Mouse (Mus musculus) macrophage (primary cell): ENCODE measurements around the gene Ern2. TPM values are rescaled to one million over a fixed set of nuclear protein-coding genes. Genes with fewer than 3 reads are reported as not detected.
A peak's percentile ranks its signal among the peaks of the same experiment; 100 is the strongest.

Experiments used
- H3K27ac ChIP-seq: fragments of 350-480 bp; formaldehyde crosslinking; 2 replicates; pipeline ENCODE4 v1.9.0; 2021
- H3K36me3 ChIP-seq: fragments of 350-480 bp; formaldehyde crosslinking; 2 replicates; pipeline ENCODE4 v1.9.0; 2021; ENCODE audit errors: inconsistent target
- H3K4me3 ChIP-seq: fragments of 350-480 bp; formaldehyde crosslinking; 2 replicates; pipeline ENCODE4 v1.9.0; 2021; ENCODE audit errors: inconsistent target
- H3K79me2 ChIP-seq: fragments of 350-480 bp; formaldehyde crosslinking; 2 replicates; pipeline ENCODE4 v1.9.0; 2021; ENCODE audit errors: inconsistent target
- WGBS: methylation state at CpG from one replicate; pipeline ENCODE4 v1.1.7; 2026; ENCODE audit warnings: inconsistent platforms; ENCODE audit not compliant: missing documents; 5-methylcytosine and 5-hydroxymethylcytosine counted together
- polyA plus RNA-seq: library from polyadenylated mRNA; stranded (reverse); fragments of 250-400 nt; gene quantifications from 3 replicates; pipeline ENCODE4 v1.2.4, GENCODE M21; 2018; ENCODE audit warnings: inconsistent platforms
- total RNA-seq, 78 experiments: library from RNA; depleted of rRNA; stranded (reverse); fragments of 250-400 nt; gene quantifications; 1 replicate in 9 of 78; 2 replicates in 24 of 78; 3 replicates in 43 of 78; 4 replicates in 2 of 78; pipeline ENCODE4 v1.2.4; 2018; ENCODE audit warnings: inconsistent platforms in 56 of 78

Ern2 gene
- total RNA-seq (2018; cell fraction: chromatin; rRNA removed): not detected
- not detected for total RNA-seq (2018; cell fraction: cytosol; rRNA removed)
- not detected for total RNA-seq (2018; cell fraction: nucleus; rRNA removed)
- polyA plus RNA-seq: not detected in 3 replicates

DNA sequence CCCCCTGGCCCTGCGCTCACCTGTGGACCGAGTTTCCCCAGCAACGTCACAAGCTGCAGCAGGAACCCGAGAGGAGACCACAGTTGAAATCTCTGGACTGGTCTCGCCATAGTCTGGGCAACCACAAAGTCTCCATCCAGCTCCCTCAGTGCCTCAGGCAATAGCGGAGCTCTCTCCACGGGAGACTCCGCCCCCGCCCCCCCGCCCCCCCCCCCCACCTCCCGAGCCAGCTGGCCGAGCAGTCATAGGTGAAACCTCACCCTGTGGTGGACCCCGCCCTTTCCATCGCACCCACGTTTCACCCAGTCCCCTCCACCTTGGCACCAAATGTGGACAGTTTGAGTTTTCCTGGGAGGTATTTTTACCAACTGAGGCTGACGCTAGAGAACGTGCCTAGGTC lies at the start of gene Ern2:
Gene Ern2, minus strand, starts transcription at position 165 of the 400 bp plus-strand sequence.
- Histone ChIP-seq H3K79me2 (no peaks in the 10 kb centered on the region), H3K4me3 (no peak within 1 kb of the TSS), H3K36me3 (no peaks in the 10 kb centered on the region), H3K27ac (no peak within 1 kb of the TSS)
- WGBS: 19% methylated on average over 16 of the region's 17 CpGs

DNA sequence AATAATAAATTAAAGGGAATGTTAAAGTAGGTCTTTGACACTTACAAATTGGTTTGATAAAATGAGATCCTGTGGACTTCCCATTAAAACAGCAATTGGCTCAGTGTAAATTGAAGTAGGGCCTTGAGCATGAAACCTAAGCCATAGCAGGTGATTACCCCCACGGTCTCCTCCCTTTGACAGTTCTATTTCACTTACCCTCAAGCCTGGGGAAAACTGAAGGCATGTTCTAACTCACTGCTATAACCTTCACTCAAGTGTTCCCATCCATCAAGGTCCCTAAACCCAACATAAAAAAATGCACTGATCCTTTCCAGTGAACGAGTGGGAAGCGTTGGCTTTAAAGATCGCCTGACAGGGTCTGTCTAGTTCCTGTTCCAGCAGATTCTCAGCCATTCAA lies 44.9 kb upstream of the Ern2 start:
- 78% methylated on average over 4 of the region's 4 CpGs for WGBS
- H3K36me3 ChIP-seq: no peaks in the 10 kb centered on the region
- no peaks in the 10 kb centered on the region for H3K79me2 ChIP-seq
- no peak overlapping the region for H3K27ac ChIP-seq
- H3K4me3 ChIP-seq: no peak overlapping the region

DNA sequence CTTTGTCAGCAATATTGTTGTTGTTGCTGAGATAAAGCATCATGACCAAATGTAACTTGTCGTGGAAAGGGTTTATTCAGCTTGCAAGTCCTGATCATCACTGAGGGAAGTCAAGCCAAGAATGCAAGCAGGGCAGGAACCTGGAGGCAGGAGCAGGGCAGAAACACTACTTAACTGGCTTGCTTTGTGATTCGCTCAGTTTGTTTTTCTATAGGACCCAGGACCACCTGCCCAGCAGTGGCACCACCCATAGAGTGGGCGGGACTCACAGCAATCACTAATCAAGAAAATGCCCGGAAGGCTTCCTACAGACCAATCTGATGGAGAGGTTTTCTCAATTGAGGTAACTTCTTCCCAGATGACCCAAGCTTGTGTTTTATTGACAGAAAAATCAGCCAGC lies 43.9 kb upstream of the Ern2 start:
- 81% methylated on average over 4 of the region's 4 CpGs for WGBS
- no peaks in the 10 kb centered on the region for H3K36me3 ChIP-seq
- H3K79me2 ChIP-seq: no peaks in the 10 kb centered on the region
- H3K4me3 ChIP-seq: no peak overlapping the region
- H3K27ac ChIP-seq: no peak overlapping the region

DNA sequence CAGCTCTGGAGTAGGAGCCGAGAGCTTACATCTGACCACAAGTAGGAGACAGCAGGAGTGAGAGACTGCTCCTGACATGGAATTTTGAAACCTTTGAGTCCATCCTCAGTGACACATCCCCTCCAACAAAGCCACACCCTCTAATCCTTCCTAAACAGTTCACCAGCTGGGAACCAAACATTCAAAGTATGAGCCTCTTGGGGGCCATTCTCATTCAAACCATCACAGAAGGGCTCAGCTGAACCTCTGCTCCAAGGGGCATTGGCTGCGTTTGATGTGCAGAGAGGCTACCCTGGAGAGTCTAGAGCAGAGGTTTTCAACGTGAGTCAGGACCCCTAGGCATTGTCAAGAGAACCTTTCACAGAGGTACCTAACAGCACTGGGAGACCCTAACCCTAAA lies 43.3 kb upstream of the Ern2 start:
- 71% methylated on average over 3 of the region's 3 CpGs for WGBS
- Histone ChIP-seq H3K79me2 (no peaks in the 10 kb centered on the region), H3K27ac (no peak overlapping the region), H3K36me3 (no peaks in the 10 kb centered on the region), H3K4me3 (no peak overlapping the region)

DNA sequence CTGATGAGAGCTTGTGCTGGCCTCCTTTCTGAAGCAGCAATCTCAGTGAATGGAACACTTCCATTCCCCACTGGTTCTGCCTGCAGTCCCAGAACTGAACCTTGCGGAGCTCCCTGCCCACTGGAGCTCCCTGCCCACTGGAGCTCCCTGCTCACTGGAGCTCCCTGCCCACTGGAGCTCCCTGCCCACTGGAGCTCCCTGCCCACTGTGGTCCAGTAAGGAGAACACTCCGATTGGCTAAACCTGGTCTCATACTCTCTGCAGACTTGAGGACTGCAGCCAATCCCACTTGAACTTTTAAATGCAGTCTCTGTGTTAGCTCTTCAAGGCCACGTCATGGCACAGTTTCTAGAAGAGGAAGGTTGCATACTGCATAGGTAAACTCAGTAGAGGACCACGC lies 40.7 kb upstream of the Ern2 start:
- 100% methylated on average over 4 of the region's 4 CpGs for WGBS
- H3K79me2 ChIP-seq: no peaks in the 10 kb centered on the region
- no peaks in the 10 kb centered on the region for H3K36me3 ChIP-seq
- H3K4me3 ChIP-seq: no peak overlapping the region
- no peak overlapping the region for H3K27ac ChIP-seq

DNA sequence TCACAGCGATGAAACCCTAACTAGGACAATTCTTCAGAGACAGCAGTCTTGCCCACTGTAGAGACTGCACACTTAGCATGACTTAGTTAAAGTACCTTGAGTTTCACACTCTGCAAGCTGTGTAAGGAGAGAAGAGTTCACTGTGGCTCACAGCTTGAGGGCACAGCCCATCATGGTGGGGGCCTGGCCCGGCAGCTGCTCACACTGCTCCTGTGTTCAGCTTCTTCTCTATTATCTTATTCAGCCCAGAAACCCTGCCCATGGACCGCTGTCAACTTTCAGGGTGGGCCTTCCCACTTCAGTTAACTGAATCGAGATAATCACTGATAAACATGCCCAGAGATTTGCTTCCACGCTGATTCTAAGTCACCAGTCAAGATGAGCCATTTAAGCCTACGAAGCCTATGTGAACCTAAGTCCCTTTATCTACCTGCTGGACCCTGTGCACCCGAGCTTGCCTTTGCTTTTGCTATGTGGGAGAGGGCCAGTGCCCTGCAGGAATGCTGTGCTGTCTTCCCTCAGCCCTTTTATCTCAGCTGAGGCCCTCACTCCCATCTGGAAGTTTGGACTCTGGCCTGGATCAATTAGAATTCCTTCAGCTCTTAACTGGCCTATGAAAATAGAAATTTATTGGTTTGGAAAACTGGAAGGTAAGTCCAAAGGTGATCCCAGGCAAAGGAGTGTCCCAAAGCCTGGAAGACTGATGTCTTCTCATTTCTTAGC lies 40.2 kb upstream of the Ern2 start:
- Histone ChIP-seq H3K36me3 (no peaks in the 10 kb centered on the region), H3K4me3 (no peak overlapping the region), H3K79me2 (no peaks in the 10 kb centered on the region), H3K27ac (no peak overlapping the region)
- WGBS: 93% methylated on average over 7 of the region's 7 CpGs

DNA sequence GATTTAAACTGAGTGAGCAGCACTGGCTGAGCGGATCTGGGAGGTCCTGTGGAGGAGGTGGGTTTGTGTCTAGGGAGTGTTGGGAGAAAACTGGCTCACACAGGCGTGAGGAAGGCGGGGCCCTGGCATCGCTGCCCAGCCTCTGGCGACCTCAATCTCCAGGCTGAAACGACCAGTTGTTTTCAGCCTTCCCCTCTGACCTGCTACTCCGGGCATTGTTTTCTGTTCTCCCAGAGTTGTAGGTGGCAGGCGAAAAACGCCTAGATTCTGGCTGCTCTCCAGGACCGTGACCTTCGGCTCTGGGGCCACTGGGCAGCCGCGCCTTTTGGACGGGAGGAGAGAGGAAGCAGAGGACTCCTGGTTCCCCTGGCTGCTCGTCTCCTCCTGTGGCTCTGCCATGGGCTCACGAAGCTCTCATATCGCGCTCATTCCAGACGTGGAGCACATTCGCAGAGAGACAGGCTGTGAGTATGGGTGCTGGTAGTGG lies 33.4 kb upstream of the Ern2 start, which contains the start of gene Chp2:
Gene Chp2, plus strand, starts transcription at position 182 of the 487 bp plus-strand sequence.
- Histone ChIP-seq H3K79me2 (no peaks in the 10 kb centered on the region), H3K4me3 (no peak within 1 kb of the TSS), H3K27ac (no peak within 1 kb of the TSS), H3K36me3 (no peaks in the 10 kb centered on the region)
- WGBS: 28% methylated on average over 20 of the region's 20 CpGs

DNA sequence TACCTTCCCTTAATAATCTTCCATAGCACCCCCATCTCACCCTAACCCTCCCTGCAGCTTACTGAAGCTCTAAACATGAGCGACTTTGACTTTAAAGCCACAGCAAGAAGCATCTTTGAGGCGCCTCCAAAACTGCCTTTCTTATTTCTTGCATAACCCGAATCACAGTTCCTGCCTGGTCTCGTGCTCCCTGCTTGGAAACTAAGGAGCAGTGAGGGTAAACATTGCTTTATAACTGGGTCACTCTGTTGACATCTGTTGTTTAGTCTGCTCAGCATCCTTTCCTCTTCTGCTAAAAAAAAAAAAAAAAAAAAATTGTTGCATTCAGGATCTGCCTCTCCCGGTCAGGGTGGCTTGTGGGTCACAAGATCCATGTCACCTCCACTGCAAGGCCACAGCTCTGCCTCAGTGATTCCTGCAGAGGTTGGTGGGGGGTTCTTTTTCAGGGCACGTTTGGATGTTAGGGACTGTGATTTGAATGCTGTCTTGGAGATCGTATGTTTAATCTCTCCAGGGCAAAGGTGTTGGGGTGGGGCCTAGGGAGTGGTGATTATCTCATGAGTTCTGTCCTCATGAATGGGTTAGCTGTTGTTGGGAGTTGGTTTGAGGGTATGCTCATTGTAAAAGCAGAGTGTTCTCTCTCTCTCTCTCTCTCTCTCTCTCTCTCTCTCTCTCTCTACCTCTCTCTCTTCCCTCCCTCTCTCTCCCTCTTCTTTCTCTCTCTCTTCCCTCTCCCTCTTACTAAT lies 22.4 kb upstream of the Ern2 start:
- 48% methylated on average over 7 of the region's 7 CpGs for WGBS
- no peaks in the 10 kb centered on the region for H3K79me2 ChIP-seq
- no peak overlapping the region for H3K4me3 ChIP-seq
- peak overlapping the region; percentile 31 for H3K27ac ChIP-seq
- no peaks in the 10 kb centered on the region for H3K36me3 ChIP-seq

DNA sequence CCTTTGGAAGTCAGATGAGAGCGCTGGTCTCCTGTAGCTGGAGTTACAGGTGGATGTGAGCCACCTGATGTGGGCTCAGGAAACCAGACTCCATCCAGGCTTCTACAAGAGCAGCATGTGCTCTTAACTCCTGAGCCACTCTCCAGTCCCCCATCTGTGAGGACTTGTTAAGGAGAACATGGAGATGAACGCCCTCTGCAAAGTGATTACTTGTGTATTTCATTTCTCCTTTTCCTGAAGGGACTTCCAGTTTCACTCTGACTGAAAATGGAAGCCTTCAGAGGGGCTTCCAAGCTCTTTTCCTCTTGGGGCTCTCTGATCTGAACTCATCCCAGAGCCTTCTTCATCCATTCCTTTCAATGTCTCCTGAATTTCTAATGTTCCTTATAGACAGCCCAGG lies 20.1 kb upstream of the Ern2 start:
- peak overlapping the region; percentile 35 for H3K27ac ChIP-seq
- WGBS: 57% methylated on average over 2 of the region's 2 CpGs
- H3K4me3 ChIP-seq: no peak overlapping the region
- H3K79me2 ChIP-seq: no peaks in the 10 kb centered on the region
- no peaks in the 10 kb centered on the region for H3K36me3 ChIP-seq

DNA sequence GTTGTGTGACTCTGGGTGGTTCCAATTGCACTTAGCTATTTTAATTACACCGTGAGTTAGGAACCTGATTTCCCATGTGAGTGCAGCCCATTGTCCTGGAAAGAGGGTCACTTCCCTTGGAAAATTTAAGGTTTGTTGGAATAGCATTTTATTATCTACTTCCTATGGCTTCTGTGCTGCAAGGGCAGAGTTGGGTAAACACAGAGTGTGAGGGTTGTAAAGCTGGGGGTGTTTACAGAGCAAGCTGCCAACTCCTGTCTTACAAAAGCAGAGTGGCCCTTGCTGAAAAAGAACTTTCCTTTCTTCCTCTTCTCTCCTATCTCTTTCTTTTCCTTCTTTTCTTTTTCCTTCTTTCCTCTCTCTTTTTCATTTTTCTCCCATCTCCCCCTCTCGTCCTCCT lies 17.9 kb upstream of the Ern2 start:
- WGBS: 80% methylated on average over 2 of the region's 2 CpGs
- no peaks in the 10 kb centered on the region for H3K36me3 ChIP-seq
- H3K4me3 ChIP-seq: no peak overlapping the region
- no peak overlapping the region for H3K27ac ChIP-seq
- H3K79me2 ChIP-seq: no peaks in the 10 kb centered on the region

DNA sequence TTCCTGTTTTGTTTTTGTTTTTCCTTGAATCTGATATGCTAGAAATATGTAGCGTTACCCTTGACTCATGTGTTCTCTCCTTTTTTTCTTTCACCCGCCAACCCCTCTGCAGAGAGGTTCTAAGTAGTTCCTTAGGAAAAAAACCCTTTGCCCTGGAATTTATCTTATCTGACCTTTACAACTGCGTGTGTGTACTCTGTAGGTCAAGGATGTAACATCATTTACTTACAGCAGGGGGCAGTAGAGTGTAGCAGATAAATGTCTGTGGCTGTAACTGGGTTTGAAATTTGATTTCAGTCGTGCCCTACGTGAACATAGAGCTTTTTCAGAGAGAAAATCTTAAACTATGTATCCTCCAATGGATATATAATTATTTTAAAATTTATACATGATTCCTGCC lies 13.3 kb upstream of the Ern2 start:
- H3K4me3 ChIP-seq: no peak overlapping the region
- H3K36me3 ChIP-seq: no peaks in the 10 kb centered on the region
- H3K79me2 ChIP-seq: no peaks in the 10 kb centered on the region
- no peak overlapping the region for H3K27ac ChIP-seq
- 29% methylated on average over 5 of the region's 5 CpGs for WGBS

DNA sequence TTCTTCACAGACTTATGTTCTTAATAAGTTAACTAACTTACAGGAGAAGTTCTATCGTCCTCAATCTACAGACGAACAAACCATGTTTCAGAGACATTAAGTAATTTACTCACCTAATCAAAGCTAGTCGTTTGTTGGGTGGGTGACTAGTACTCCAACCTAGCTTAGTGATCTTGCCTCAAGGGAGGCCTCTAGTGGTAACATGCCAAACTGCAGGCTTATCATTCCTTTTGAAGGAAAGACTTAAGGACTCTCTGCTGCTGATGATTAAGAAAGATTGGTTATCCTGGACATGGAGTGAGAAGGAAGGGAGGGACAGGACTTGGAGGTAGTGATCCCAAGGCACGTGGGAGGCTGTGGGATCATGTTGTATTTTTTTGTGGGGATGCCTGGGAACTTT lies 11.3 kb upstream of the Ern2 start:
- no peak overlapping the region for H3K4me3 ChIP-seq
- WGBS: 50% methylated on average over 4 of the region's 4 CpGs
- H3K79me2 ChIP-seq: no peaks in the 10 kb centered on the region
- H3K27ac ChIP-seq: no peak overlapping the region
- no peaks in the 10 kb centered on the region for H3K36me3 ChIP-seq

DNA sequence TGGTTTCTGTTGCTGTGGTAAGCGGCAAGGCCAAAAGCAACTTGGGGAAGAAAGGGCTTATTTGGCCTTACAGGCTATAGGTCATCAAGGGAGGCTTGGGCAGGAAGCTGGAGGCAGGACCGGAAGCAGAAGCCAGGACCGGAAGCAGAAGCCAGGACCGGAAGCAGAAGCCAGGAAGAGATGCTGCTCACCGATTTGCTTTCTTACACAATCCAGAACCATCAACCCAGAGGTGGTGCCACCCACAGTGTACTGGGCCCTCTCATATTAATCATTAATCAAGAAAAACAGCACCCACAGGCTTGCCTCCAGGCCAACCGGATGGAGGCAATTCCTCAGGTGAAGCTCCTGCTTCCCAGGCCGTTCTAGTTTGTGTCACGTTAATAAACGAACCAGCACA lies 10.8 kb upstream of the Ern2 start:
- H3K4me3 ChIP-seq: no peak overlapping the region
- no peak overlapping the region for H3K27ac ChIP-seq
- WGBS: 65% methylated on average over 9 of the region's 9 CpGs
- H3K79me2 ChIP-seq: no peaks in the 10 kb centered on the region
- no peaks in the 10 kb centered on the region for H3K36me3 ChIP-seq

DNA sequence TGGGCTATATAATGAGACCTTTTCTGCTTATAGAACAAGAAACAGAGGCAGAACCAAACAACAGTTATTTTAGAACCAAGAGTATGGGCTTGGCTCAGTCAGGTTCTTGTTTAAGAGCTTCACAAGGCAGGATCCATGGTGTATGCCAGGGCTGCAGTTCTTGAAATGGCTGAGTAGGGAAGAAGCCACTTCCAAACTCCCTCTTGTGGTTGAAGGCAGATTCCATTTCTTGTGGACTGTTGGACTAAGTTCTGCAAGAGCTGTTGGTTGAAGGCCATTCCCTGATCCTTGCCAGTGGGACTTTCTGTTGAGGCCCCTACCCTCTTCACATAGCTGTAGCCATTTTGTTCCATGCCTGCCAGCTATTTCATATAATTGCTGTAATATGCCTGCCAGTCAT lies 7.9 kb upstream of the Ern2 start:
- Histone ChIP-seq H3K79me2 (no peaks in the 10 kb centered on the region), H3K4me3 (no peak overlapping the region), H3K27ac (no peak overlapping the region), H3K36me3 (no peaks in the 10 kb centered on the region)

DNA sequence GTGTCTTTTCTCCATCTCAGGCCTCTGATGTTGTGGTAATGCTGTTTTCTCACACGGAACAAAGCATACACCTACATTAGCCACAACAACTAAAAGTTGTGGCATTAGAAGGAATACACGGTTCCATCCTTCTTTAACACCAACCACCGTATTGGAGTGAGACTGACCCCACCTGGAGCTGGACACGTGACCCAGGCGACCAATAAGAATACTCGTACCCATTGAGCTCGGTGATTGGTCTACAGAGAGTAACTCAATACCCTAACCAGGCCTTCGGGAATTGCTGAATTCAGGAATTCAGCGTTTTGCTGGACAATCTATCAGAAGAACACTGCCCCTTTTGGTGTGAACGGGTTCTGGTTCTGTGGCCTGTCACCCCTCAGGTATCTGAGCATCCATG lies 5.1 kb upstream of the Ern2 start:
- 82% methylated on average over 10 of the region's 10 CpGs for WGBS
- no peaks in the 10 kb centered on the region for H3K36me3 ChIP-seq

More for the DNA sequence above, 5.1 kb upstream of the Ern2 start:
- H3K27ac ChIP-seq: no peak overlapping the region
- no peak overlapping the region for H3K4me3 ChIP-seq
- H3K79me2 ChIP-seq: no peaks in the 10 kb centered on the region
